ENCODE assay signal across 10 mouse cellular contexts in the genomic region with DNA sequence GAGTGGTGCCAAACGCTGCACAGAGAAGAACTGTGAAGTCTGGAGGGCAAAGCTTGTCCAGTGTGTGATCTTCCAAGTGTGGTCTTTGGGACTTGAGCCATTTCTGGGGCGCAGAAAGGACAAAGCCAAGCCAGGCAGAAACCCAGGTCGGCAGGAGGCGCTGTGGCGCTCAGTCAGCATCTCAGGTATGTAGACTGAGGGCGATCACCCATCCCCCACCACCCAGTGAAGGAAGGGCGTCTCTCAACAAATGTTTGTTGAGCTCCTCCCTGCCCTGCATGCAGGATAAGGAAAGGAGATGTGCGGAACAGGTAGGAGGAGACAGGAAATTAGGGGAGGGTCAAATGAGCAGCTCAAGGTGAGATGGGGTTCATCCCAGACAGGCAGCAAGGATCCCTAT. TPM values are rescaled to one million over a fixed set of nuclear protein-coding genes. Genes with fewer than 3 reads are reported as not detected.
DNase-seq lines count a peak whose midpoint lies in the region; ATAC-seq and TF ChIP-seq lines count a peak whose summit lies in the region.
"Had no signal": no experiment of that assay in that cellular context is flagged by ENCODE, and none has a peak within 500 bp of the region (broad histone marks: within the 10 kb centered on the region; RNA-seq: fewer than 3 reads in every experiment).

No protein-coding gene starts in this region.

- H3K36me3 ChIP-seq in midbrain, embryonic 15.5 days (replicated peaks) = no peaks in the 10 kb centered on the region
- H3K36me3 ChIP-seq: limb, embryonic 13.5 days; stomach, embryonic 15.5 days had no signal

- H3K27me3 ChIP-seq in midbrain, embryonic 15.5 days (replicated peaks) = peaks cover 4% of the 10 kb centered on the region

- no peak overlapping the region for H3K4me3 ChIP-seq in gastrocnemius, adult 2 months
- H3K4me3 ChIP-seq in midbrain, embryonic 15.5 days = no peak overlapping the region
- H3K4me3 ChIP-seq: limb, embryonic 13.5 days; stomach, embryonic 15.5 days had no signal

- no peak overlapping the region for H3K4me2 ChIP-seq in midbrain, embryonic 15.5 days
- H3K4me2 ChIP-seq: limb, embryonic 13.5 days; stomach, embryonic 15.5 days had no signal

- no peak overlapping the region for H3K9ac ChIP-seq in midbrain, embryonic 15.5 days
- H3K9ac ChIP-seq: limb, embryonic 13.5 days; stomach, embryonic 15.5 days had no signal

- intact Hi-C loops in gastrocnemius, adult 2 months (cut with DNase I) = no loop called here
- intact Hi-C loops in gastrocnemius, postnatal 36 days (cut with DNase I) = no loop called here
- intact Hi-C loops in gastrocnemius, postnatal 14 days (cut with DNase I; ENCODE audit: low total_unique reads) = no loop called here

- peak; percentile 21; the same call in 1 of the 2 replicates for TF ChIP-seq CTCF in gastrocnemius, adult 2 months (IDR thresholded peaks at IDR 0.05)

- no peaks in the 10 kb centered on the region for H3K9me3 ChIP-seq in midbrain, embryonic 15.5 days
- H3K9me3 ChIP-seq: limb, embryonic 13.5 days; stomach, embryonic 15.5 days had no signal

- no peak overlapping the region for H3K27ac ChIP-seq in gastrocnemius, adult 2 months
- H3K27ac ChIP-seq in midbrain, embryonic 15.5 days = no peak overlapping the region
- H3K27ac ChIP-seq: limb, embryonic 13.5 days; stomach, embryonic 15.5 days had no signal

- ATAC-seq in midbrain, embryonic 15.5 days (replicated peaks) = no peak

- H3K4me1 ChIP-seq in midbrain, embryonic 15.5 days = peaks cover 27% of the 10 kb centered on the region
- H3K4me1 ChIP-seq: stomach, embryonic 15.5 days had no signal

- WGBS in midbrain, embryonic 15.5 days = 14% methylated on average over 8 of the region's 8 CpGs

- no peak for DNase-seq in gastrocnemius, adult 2 months
- no peak for DNase-seq in gastrocnemius, postnatal 36 days
- DNase-seq in urinary bladder, postnatal 25 days (ENCODE audit: low spot score) = peak; percentile 33
- DNase-seq in urinary bladder, postnatal 4 days (ENCODE audit: low spot score in 2 of 2) = no peak
- DNase-seq in kidney, postnatal 25 days = peak; percentile 38 to 49
- peak; percentile 37 for DNase-seq in testis, postnatal 14 days (ENCODE audit: low spot score)
- DNase-seq in gastrocnemius, postnatal 14 days = no peak

RNA-seq across cellular contexts. Expression of a gene that starts 24.8 kb away (rescaled TPM):
- total RNA-seq in gastrocnemius, adult 2 months (2021) = under 1 TPM; 0.28 to 0.73 TPM
- under 1 TPM; 0.35 to 0.71 TPM for total RNA-seq in gastrocnemius, postnatal 36 days (2021)
- 10.2 and 10.3 TPM in 2 replicates for polyA plus RNA-seq in midbrain, embryonic 15.5 days (2015; fragmentation: Nextera tagmentation; extraction: Ambion mirVana)
- total RNA-seq in gastrocnemius, postnatal 14 days (2021) = 1 to 10 TPM in 1 of 2 experiments, under 1 TPM in 1; 0.78 to 1.0 TPM

RNA-seq across cellular contexts. Expression of a gene that starts 34.2 kb away (rescaled TPM):
- 10 to 100 TPM; 37.9 to 49.6 TPM for total RNA-seq in gastrocnemius, adult 2 months (2021)
- 10 to 100 TPM; 33.5 to 35.9 TPM for total RNA-seq in gastrocnemius, postnatal 36 days (2021)
- polyA plus RNA-seq in midbrain, embryonic 15.5 days (2015; fragmentation: Nextera tagmentation; extraction: Ambion mirVana) = 9.7 TPM in 2 replicates
- total RNA-seq in gastrocnemius, postnatal 14 days (2021) = 10 to 100 TPM; 41.9 to 49.8 TPM

RNA-seq across cellular contexts. Expression of a gene that starts 36.5 kb away (rescaled TPM):
- 10 to 100 TPM; 11.6 to 14.4 TPM for total RNA-seq in gastrocnemius, adult 2 months (2021)
- total RNA-seq in gastrocnemius, postnatal 36 days (2021) = 10 to 100 TPM in 1 of 2 experiments, 1 to 10 TPM in 1; 9.3 to 11.2 TPM
- 20.1 and 21.1 TPM in 2 replicates for polyA plus RNA-seq in midbrain, embryonic 15.5 days (2015; fragmentation: Nextera tagmentation; extraction: Ambion mirVana)
- 10 to 100 TPM; 12.0 to 13.2 TPM for total RNA-seq in gastrocnemius, postnatal 14 days (2021)

Comparison
In these comparisons a context has a peak if more than half of its experiments do, and no peak if none do; other contexts are left out.
1. DNase-seq: peak in urinary bladder, postnatal 25 days (single experiment), kidney, postnatal 25 days (2 of 2) and testis, postnatal 14 days (single experiment); none in gastrocnemius, adult 2 months (single experiment), gastrocnemius, postnatal 36 days (0 of 2), urinary bladder, postnatal 4 days (0 of 2) and gastrocnemius, postnatal 14 days (single experiment).